Mouse (Mus musculus) layer of hippocampus, postnatal 36 days (tissue): Measurements from ENCODE around the gene Rhox2h. TPM values are rescaled to one million over a fixed set of nuclear protein-coding genes. Genes with fewer than 3 reads are reported as not detected.
"Not testable (repeated sequence)": the region's sequence is repeated elsewhere in the genome, so short reads cannot be mapped to it uniquely, and the experiment has no call there.

Experiments
- DNase-seq, 2 experiments: peaks; one replicate each; pipeline ENCODE4 v3.0.0; 2022
- total RNA-seq, 2 experiments: library from RNA; stranded (reverse); gene quantifications; 2 replicates each; pipeline ENCODE4 v1.2.3; 2021

Gene Rhox2h
- total RNA-seq = not detected

DNA sequence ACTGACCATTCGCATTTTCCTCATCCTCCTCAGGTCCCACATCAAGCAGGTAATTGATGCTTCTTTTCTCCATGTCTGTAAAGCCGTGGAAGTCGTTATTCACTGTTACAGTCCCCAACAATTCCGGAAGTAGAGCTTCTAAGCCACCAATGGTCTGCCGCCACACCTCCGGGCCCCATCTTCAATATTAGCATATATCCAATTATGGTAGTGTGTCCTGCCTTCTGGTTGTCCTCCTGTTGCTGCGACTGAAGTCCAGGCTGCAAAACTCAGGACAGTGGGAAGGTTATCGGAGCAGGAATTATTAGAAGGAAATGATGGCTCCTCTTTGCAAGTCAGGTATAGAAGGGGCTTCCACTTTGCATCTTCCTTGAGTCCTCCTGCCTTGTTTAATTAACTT, at the start of gene Rhox2h:
Gene Rhox2h (minus strand): TSS at position 101 of the 400 bp plus-strand sequence.
- DNase-seq = not testable (repeated sequence)

DNA sequence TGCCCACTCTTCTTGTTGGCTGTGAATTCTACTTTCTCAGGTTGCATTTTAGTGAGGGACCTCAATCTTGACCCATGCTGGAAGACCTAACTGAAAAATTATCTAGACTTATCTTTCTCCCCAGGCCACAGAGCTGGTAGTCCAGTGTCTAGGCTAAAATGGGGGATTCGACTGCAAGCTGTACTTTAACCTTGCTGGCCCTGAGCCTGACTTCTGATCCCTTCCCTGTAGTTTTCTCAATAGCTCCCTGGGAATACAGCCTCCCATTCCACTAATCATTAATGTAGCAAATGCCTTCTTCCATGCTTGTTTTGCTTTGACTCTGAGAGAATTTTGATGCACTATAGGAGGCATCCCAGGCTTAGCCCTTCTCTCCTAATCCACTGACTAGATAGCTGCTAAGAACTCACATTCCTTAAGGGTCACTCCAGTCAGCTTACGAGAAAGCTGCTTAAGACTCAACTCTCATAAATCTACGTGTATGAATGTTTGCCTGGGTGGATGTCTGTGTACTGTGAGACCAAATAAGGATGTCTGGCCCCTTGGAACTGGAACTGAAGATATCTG, 28.8 kb upstream of the Rhox2h start:
- DNase-seq = no peak

DNA sequence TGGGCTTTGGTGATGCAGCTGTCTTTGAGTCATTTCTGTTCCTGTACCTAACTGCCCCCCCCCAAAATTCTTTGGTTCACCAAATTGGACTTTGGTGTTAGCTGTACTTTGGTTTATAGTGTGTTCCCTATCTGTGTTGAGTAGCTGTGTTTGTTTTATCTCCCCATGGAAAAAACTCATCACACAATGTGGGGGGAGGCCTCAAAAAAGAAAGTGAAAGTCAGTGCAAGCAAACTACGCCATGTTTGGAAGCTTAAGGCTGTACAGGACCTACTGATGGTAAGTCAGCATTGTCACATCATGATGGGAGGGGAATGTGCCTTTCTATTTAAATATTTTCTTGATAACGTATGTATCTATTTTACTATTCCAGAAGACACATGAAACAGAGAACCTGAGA, 19.2 kb upstream of the Rhox2h start:
- no peak for DNase-seq

DNA sequence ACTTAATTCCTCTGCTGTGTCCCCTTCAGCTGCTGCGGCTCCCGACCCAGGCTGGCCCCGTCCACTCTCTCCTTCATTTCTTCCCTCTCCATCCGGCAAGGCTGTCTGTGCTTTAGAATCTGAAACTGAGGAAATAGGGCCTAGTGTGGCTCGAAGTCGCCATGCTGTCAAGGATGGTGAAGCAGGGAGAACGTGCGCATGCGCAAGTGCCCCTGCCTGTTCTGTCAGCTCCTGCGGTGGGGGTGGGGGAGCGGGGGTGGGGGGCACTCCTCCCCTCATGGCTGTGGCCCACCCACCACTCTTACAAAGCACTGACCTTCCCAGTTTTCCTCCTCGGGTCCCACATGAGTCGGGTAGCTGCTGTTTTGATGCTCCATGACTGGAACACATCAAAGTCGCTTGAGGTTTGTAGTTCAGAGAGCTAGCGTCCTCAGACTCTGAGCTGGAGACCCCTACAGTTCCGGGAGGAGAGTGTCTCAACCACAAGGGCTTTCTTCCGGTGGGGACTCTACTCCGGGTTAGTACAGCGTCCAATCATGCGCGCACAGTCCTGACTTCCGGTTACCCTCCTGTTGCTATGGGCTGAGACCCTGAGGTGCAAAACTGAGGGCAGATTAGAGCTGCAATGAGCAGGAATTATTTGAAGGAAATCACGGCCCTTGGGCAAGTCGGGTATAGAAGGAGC, 10.1 kb upstream of the Rhox2h start:
- DNase-seq = no peak

DNA sequence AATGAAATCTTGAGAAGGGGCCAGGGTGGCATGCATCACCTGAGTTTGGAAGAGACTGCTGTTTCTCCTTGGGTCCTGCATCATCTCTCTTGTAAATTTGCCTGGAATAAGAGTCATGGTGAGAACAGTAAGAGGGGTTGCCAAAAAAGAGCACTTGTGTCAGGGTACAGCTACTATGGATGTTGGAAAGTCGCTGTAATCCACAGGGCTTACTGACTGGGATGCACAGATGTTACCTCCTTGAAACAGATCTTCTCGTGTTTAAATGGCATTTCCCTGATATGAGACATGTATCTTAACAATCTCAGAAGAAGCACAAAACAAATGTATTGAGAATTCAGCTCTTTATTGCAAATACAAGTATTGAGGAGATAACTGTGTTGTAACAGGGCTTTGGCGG, 4.4 kb downstream of the Rhox2h start, which contains the start of gene Rhox3h:
Gene Rhox3h (minus strand): TSS at position 101 of the 400 bp plus-strand sequence.
- not testable (repeated sequence) for DNase-seq

DNA sequence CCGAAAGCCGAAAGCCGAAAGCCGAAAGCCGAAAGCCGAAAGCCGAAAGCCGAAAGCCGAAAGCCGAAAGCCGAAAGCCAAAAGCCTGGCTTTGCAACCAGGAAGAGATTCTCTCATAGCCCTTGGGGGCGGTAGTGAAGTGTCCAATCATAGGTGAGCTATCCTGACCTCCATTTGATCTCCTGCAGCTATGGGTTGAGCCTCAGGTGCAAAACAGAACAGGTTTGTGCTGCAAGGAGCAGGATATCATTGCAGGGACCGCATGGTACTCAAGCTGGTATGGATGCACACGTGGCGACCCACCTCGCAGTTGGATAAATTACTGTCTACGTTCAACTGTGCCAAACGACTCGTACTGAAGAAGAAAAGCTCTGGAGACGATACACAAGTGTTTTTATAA, 21.9 kb downstream of the Rhox2h start, which contains the start of gene Rhox4g:
Gene Rhox4g (minus strand): TSS at position 101 of the 400 bp plus-strand sequence.
- not testable (repeated sequence) for DNase-seq

DNA sequence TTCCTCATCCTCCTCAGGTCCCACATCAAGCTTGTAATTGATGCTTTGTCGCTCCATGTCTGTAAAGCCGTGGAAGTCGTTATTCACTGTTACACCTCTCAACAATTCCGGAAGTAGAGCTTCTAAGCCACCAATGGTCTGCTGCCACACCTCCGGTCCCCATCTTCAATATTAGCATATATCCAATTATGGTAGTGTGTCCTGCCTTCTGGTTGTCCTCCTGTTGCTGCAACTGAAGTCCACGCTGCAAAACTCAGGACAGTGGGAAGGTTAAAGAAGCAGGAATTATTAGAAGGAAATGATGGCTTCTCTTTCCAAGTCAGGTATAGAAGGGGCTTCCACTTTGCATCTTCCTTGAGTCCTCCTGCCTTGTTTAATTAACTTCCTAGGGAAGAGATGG, 29.7 kb downstream of the Rhox2h start, which contains the start of gene Rhox2g:
Gene Rhox2g (minus strand): TSS at position 101 of the 400 bp plus-strand sequence.
- not testable (repeated sequence) for DNase-seq

DNA sequence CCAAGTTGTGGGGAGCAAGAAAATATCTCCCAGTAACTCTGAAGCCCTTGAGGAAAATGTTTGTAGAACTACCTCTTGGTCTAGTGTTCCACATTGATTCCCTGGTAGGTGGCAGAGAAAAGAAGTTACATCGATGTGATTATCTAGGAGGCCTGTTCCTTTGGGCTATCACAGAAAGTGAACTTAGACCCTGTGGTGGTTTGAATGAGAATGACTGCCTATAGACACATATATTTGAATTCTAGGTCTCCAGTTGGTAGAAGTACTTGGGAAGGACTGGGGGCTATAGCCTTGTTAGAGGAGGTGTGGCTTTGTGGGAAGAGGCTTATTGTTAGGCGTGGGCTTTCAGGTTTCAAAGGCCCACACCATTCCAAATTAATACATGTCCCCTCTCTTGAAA, 44.6 kb downstream of the Rhox2h start, which contains the start of gene Rhox3g:
Gene Rhox3g (minus strand): TSS at position 101 of the 400 bp plus-strand sequence.
- DNase-seq = not testable (repeated sequence)

Other genes with a start within 250 kb of the Rhox2h start
- gene Rhox4b, start 240.8 kb downstream of the Rhox2h start, total RNA-seq = not detected
- not detected for gene Rhox2c, start 219.6 kb downstream of the Rhox2h start, total RNA-seq
- gene Rhox3c, start 214.7 kb downstream of the Rhox2h start, total RNA-seq = not detected
- gene Rhox4c, start 192.9 kb downstream of the Rhox2h start, total RNA-seq = not detected
- not detected for gene Rhox2d, start 179.8 kb downstream of the Rhox2h start, total RNA-seq
- gene Rhox4d, start 158.9 kb downstream of the Rhox2h start, total RNA-seq = not detected
- gene Rhox2e, start 142.8 kb downstream of the Rhox2h start, total RNA-seq = not detected
- gene Rhox3e, start 131.3 kb downstream of the Rhox2h start, total RNA-seq = not detected
- gene Rhox4e, start 115.9 kb downstream of the Rhox2h start, total RNA-seq = not detected
- gene Rhox2f, start 101.9 kb downstream of the Rhox2h start, total RNA-seq = not detected
- gene Rhox3f, start 92.3 kb downstream of the Rhox2h start, total RNA-seq = not detected
- gene Rhox4f, start 65.6 kb downstream of the Rhox2h start, total RNA-seq = not detected
- gene Rhox3g, start 44.7 kb downstream of the Rhox2h start, total RNA-seq = not detected
- not detected for gene Rhox2g, start 29.8 kb downstream of the Rhox2h start, total RNA-seq
- gene Rhox4g, start 21.9 kb downstream of the Rhox2h start, total RNA-seq = not detected
- not detected for gene Rhox3h, start 4.5 kb downstream of the Rhox2h start, total RNA-seq
- gene Rhox5, start 131.6 kb upstream of the Rhox2h start, total RNA-seq = not detected
- gene Rhox6, start 153.6 kb upstream of the Rhox2h start, total RNA-seq = not detected
- not detected for gene Rhox7a, start 158.4 kb upstream of the Rhox2h start, total RNA-seq
- not detected for gene Rhox8, start 205.7 kb upstream of the Rhox2h start, total RNA-seq
- gene Rhox7b, start 224.0 kb upstream of the Rhox2h start, total RNA-seq = not detected
- not detected for gene Rhox9, start 228.5 kb upstream of the Rhox2h start, total RNA-seq